Mouse (Mus musculus) heart, embryonic 12.5 days (tissue): ENCODE measurements around the gene Parvb. TPM values are rescaled to one million over a fixed set of nuclear protein-coding genes. Genes with fewer than 3 reads are reported as not detected.

ENCODE experiments used
- ATAC-seq: fragments of 200-750 bp; cut with Nextera tagmentation; 2 replicates; pipeline ENCODE4 v1.8.0; 2017; ENCODE audit warnings: moderate TSS enrichment, moderate library complexity; ENCODE audit not compliant: insufficient number of reproducible peaks, low FRiP score
- H3K27ac ChIP-seq: fragments of 300-500 bp; sonication (generic); 2 replicates; pipeline ENCODE4 v1.5.1; 2016; ENCODE audit warnings: mild to moderate bottlenecking, moderate library complexity; ENCODE audit not compliant: poor library complexity, severe bottlenecking
- H3K27me3 ChIP-seq: fragments of 300-500 bp; sonication (generic); replicated peaks from 2 replicates; pipeline ENCODE4 v1.6.1; 2016; ENCODE audit warnings: mild to moderate bottlenecking, moderate library complexity
- H3K36me3 ChIP-seq: fragments of 300-500 bp; sonication (generic); 2 replicates; pipeline ENCODE4 v1.6.1; 2016; ENCODE audit warnings: mild to moderate bottlenecking, moderate library complexity
- H3K4me1 ChIP-seq: fragments of 300-500 bp; sonication (generic); replicated peaks from 2 replicates; pipeline ENCODE4 v1.6.1; 2016; ENCODE audit warnings: mild to moderate bottlenecking
- H3K4me2 ChIP-seq: fragments of 300-500 bp; sonication (generic); 2 replicates; pipeline ENCODE4 v1.6.1; 2016; ENCODE audit warnings: mild to moderate bottlenecking, moderate library complexity
- H3K4me3 ChIP-seq: fragments of 300-500 bp; sonication (generic); 2 replicates; pipeline ENCODE4 v1.5.1; 2016; ENCODE audit warnings: mild to moderate bottlenecking
- H3K9ac ChIP-seq: fragments of 300-500 bp; sonication (generic); 2 replicates; pipeline ENCODE4 v1.6.1; 2016; ENCODE audit warnings: mild to moderate bottlenecking, moderate library complexity
- H3K9me3 ChIP-seq: fragments of 300-500 bp; sonication (generic); replicated peaks from 2 replicates; pipeline ENCODE4 v1.6.1; 2016; ENCODE audit warnings: mild to moderate bottlenecking, moderate library complexity
- WGBS: fragments of 180-500 bp; shearing (Covaris S2); methylation state at CpG from one replicate; pipeline ENCODE4 v1.1.7; 2016; 5-methylcytosine and 5-hydroxymethylcytosine counted together
- polyA plus RNA-seq: library from polyadenylated mRNA; unstranded; fragments of >200 nt; fragmentation: Nextera tagmentation; extraction: Ambion mirVana; gene quantifications from 2 replicates; pipeline ENCODE4 v1.2.1, GENCODE M21; 2016

Parvb gene
- polyA plus RNA-seq, 1 experiment from 2014 or later, result 13.5 TPM

GRCm38 (mm10) chr15:84295225-84295624 lies 63.4 kb downstream of the Parvb start:
- H3K36me3 ChIP-seq, result peaks cover 47% of the 10 kb centered on the region
- no peak overlapping the region for H3K4me2 ChIP-seq
- no peak overlapping the region for H3K27ac ChIP-seq
- H3K4me3 ChIP-seq, result no peak overlapping the region
- H3K9me3 ChIP-seq, result no peaks in the 10 kb centered on the region
- WGBS, result 80% methylated on average over 10 of the region's 10 CpGs
- no peaks in the 10 kb centered on the region; the same call in 1 of the 2 replicates for H3K27me3 ChIP-seq
- no peak overlapping the region for H3K9ac ChIP-seq
- no peak for ATAC-seq
- H3K4me1 ChIP-seq, result peaks cover 15% of the 10 kb centered on the region

- WGBS, result 67% methylated on average over 8 of the region's 8 CpGs
- Histone ChIP-seq H3K9ac (no peak overlapping the region), H3K4me3 (no peak overlapping the region), H3K4me1 (peaks cover 33% of the 10 kb centered on the region), H3K4me2 (no peak overlapping the region), H3K9me3 (no peaks in the 10 kb centered on the region), H3K36me3 (peaks cover 29% of the 10 kb centered on the region), H3K27me3 (no peaks in the 10 kb centered on the region; the same call in 1 of the 2 replicates), H3K27ac (no peak overlapping the region)
- no peak for ATAC-seq
Measured at GRCm38 (mm10) chr15:84297454-84297853, 65.6 kb downstream of the Parvb start.

DNA sequence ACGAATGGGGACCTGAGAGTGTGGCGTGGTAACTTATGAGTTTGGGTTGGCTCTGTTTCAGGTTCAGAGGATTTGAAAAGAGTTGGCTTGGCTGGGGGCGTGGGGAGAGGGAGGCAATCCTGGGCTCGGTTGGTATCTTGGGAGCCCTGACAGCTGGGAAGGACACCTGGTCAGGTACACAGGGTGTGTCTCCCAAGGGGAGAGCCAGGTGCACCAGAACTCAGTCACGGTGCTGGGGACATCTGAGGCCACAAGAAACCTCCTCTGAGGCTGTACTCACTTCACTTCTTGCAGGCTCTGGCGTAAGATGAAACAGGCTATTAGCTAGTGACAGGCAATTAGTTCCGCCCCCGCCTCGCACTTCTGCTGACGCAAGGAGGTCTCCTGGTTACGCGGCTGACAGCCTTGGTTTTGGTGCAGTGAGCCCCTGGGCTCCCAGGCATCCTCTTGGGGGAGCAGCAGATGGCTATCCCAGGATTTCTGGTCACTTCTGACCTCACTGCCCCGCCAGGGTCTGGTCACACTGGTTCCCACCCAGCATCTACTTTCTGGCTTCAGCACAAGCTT lies 67.0 kb downstream of the Parvb start:
- no peak for ATAC-seq
- Histone ChIP-seq H3K36me3 (peaks cover 22% of the 10 kb centered on the region), H3K27me3 (no peaks in the 10 kb centered on the region; the same call in 1 of the 2 replicates), H3K4me1 (peaks cover 40% of the 10 kb centered on the region), H3K27ac (no peak overlapping the region), H3K9ac (no peak overlapping the region), H3K4me3 (no peak overlapping the region), H3K9me3 (no peaks in the 10 kb centered on the region), H3K4me2 (no peak overlapping the region)
- WGBS, result 58% methylated on average over 13 of the region's 13 CpGs

GRCm38 (mm10) chr15:84299662-84300333 lies 68.0 kb downstream of the Parvb start:
- H3K36me3 ChIP-seq, result peaks cover 16% of the 10 kb centered on the region
- H3K27ac ChIP-seq, result no peak overlapping the region
- H3K27me3 ChIP-seq, result no peaks in the 10 kb centered on the region; the same call in 1 of the 2 replicates
- H3K4me3 ChIP-seq, result no peak overlapping the region
- no peak overlapping the region for H3K4me2 ChIP-seq
- no peaks in the 10 kb centered on the region for H3K9me3 ChIP-seq
- H3K9ac ChIP-seq, result no peak overlapping the region
- H3K4me1 ChIP-seq, result peaks cover 40% of the 10 kb centered on the region
- 50% methylated on average over 9 of the region's 9 CpGs for WGBS
- no peak for ATAC-seq

DNA sequence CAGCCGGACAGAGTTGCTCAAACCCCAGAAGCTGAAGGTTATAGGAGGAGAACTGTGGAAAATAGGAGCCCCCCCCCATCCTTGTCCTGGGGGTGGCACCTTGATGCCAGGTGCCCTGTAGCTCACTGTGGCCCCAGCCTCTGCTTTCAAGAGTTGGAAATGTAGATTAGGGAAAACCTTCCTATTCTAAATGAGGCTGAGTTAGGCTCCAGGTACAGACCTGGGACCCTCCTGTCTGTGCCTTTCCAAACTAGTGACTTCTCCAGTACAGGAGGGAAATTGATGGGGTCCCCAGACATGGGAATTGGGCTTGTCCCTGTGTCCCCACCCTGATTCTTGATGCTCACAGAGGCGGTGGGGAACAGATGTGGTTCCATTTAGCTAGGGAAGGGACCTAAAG lies 68.7 kb downstream of the Parvb start:
- WGBS, result 59% methylated on average over 2 of the region's 2 CpGs
- no peak overlapping the region for H3K27ac ChIP-seq
- no peaks in the 10 kb centered on the region; the same call in 1 of the 2 replicates for H3K27me3 ChIP-seq
- ATAC-seq, result no peak
- peaks cover 12% of the 10 kb centered on the region; the same call in 1 of the 2 replicates for H3K36me3 ChIP-seq
- no peak overlapping the region for H3K9ac ChIP-seq
- H3K4me2 ChIP-seq, result no peak overlapping the region
- H3K9me3 ChIP-seq, result no peaks in the 10 kb centered on the region
- no peak overlapping the region for H3K4me3 ChIP-seq
- peaks cover 40% of the 10 kb centered on the region for H3K4me1 ChIP-seq

GRCm38 (mm10) chr15:84301026-84301425 lies 69.2 kb downstream of the Parvb start:
- H3K27me3 ChIP-seq, result no peaks in the 10 kb centered on the region; the same call in 1 of the 2 replicates
- H3K9ac ChIP-seq, result peak overlapping the region; percentile 29; the same call in 1 of the 2 replicates
- H3K4me1 ChIP-seq, result peaks cover 40% of the 10 kb centered on the region
- H3K27ac ChIP-seq, result no peak overlapping the region
- ATAC-seq, result no peak
- peaks cover 13% of the 10 kb centered on the region; the same call in 1 of the 2 replicates for H3K36me3 ChIP-seq
- 16% methylated on average over 7 of the region's 7 CpGs for WGBS
- H3K4me3 ChIP-seq, result no peak overlapping the region
- no peak overlapping the region for H3K4me2 ChIP-seq
- H3K9me3 ChIP-seq, result no peaks in the 10 kb centered on the region

DNA sequence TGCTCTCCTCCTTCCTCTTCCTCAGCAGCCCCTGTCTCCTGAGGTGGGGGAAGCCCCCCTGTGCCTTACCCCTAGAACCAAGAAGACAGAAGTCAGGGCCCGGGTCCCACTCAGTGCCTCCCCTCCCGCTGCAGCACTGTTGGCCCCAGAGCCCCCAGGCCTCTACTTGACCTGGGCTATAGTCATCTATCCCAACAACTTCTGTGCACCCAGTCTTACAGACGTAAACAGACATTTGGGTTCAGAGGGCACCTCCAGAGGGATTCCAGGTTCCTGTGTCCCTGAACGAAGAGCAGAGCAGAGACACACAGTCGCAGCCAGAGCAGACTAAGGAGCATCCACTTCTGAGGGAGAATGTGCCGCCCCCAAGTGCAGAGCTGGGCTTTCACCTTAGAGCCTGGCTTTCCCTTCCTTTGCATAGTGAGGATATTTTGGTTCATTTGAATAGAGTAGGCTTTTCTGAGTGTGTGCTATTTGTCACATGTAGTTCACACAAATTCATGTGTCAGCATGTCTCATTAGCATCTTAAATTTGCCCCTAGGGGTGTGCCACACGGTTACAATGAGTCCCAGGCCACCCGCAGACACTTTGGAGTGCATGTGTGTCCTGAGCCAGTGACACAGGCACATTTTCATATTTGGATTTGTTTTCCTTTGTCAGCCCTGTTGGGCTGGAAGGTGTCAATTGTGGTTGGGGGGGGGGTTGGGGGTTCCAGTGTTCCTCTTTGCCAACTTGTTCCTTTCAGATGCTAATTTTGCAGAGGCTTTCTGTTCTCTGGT lies 70.0 kb downstream of the Parvb start:
- Histone ChIP-seq H3K36me3 (peaks cover 17% of the 10 kb centered on the region), H3K27me3 (no peaks in the 10 kb centered on the region; the same call in 1 of the 2 replicates), H3K9ac (peak overlapping the region; percentile 29; the same call in 1 of the 2 replicates), H3K4me1 (peaks cover 40% of the 10 kb centered on the region), H3K4me3 (no peak overlapping the region), H3K9me3 (no peaks in the 10 kb centered on the region), H3K4me2 (no peak overlapping the region), H3K27ac (no peak overlapping the region)
- WGBS, result 56% methylated on average over 8 of the region's 8 CpGs
- no peak for ATAC-seq

- peaks cover 38% of the 10 kb centered on the region for H3K4me1 ChIP-seq
- ATAC-seq, result no peak
- 52% methylated on average over 10 of the region's 10 CpGs for WGBS
Measured at GRCm38 (mm10) chr15:84303264-84303663, 71.4 kb downstream of the Parvb start.

DNA sequence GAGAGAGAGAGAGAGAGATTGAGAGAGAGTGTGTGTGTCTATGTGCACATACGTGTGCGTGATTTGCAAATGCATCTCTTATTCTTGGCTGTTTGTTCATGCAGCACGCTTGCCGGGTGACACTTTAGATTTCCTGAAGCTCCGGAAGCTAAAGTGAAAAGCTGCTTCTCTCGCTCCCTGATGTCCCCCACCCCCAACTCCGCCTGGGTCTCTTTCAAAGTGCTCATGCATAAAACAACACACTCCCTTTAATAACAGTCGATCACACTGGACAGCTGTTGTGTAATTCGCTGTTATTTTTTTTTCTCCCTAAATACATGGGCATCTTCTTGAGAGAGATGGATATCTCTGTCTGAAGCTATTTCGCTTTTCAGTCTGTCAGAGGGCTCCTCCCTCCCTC lies 73.5 kb downstream of the Parvb start:
- no peak overlapping the region for H3K4me2 ChIP-seq
- H3K9ac ChIP-seq, result no peak overlapping the region
- H3K27me3 ChIP-seq, result no peaks in the 10 kb centered on the region
- H3K27ac ChIP-seq, result no peak overlapping the region
- no peak for ATAC-seq
- WGBS, result 74% methylated on average over 10 of the region's 10 CpGs
- H3K36me3 ChIP-seq, result peaks cover 38% of the 10 kb centered on the region
- no peaks in the 10 kb centered on the region for H3K9me3 ChIP-seq
- H3K4me3 ChIP-seq, result no peak overlapping the region
- H3K4me1 ChIP-seq, result peaks cover 29% of the 10 kb centered on the region

More at GRCm38 (mm10) chr15:84303264-84303663, 71.4 kb downstream of the Parvb start:
- Histone ChIP-seq H3K9ac (no peak overlapping the region), H3K27ac (no peak overlapping the region), H3K27me3 (no peaks in the 10 kb centered on the region; the same call in 1 of the 2 replicates), H3K9me3 (no peaks in the 10 kb centered on the region), H3K4me3 (no peak overlapping the region), H3K4me2 (no peak overlapping the region), H3K36me3 (peaks cover 29% of the 10 kb centered on the region)

- Histone ChIP-seq H3K27ac (no peak overlapping the region), H3K4me1 (peaks cover 47% of the 10 kb centered on the region)
Measured at GRCm38 (mm10) chr15:84310271-84310670, 78.4 kb downstream of the Parvb start.

More at GRCm38 (mm10) chr15:84310271-84310670, 78.4 kb downstream of the Parvb start:
- ATAC-seq, result no peak
- Histone ChIP-seq H3K4me3 (no peak overlapping the region), H3K9ac (peak overlapping the region; percentile 26; the same call in 1 of the 2 replicates), H3K36me3 (peaks cover 32% of the 10 kb centered on the region), H3K4me2 (no peak overlapping the region), H3K9me3 (no peaks in the 10 kb centered on the region), H3K27me3 (no peaks in the 10 kb centered on the region)
- WGBS, result 29% methylated on average over 11 of the region's 11 CpGs
